ENCODE assay signal across 13 mouse cellular contexts in genomic region chr17:49544561-49544960, GRCm38 (mm10).
"Had no signal": no experiment of that assay in that cellular context is flagged by ENCODE, and none has a peak within 500 bp of the region (broad histone marks: within the 10 kb centered on the region; RNA-seq: fewer than 3 reads in every experiment).

No protein-coding gene starts in this region.

- ATAC-seq: midbrain, embryonic 16.5 days had no signal

- DNase-seq: lung, embryonic 14.5 days; lung, postnatal 10 days; lung, postnatal 4 days; midbrain, embryonic 14.5 days; retina, postnatal 1 day; right cerebral cortex, adult 18-20 months; right cerebral cortex, postnatal 25 days; right cerebral cortex, postnatal 4 days; spleen, adult 18-20 months; thymus, adult 18-20 months; thymus, postnatal 14 days; thymus, postnatal 36 days had no signal
